Mouse (Mus musculus): Measurements from ENCODE around the gene Daam1.

The Daam1 gene

DNA sequence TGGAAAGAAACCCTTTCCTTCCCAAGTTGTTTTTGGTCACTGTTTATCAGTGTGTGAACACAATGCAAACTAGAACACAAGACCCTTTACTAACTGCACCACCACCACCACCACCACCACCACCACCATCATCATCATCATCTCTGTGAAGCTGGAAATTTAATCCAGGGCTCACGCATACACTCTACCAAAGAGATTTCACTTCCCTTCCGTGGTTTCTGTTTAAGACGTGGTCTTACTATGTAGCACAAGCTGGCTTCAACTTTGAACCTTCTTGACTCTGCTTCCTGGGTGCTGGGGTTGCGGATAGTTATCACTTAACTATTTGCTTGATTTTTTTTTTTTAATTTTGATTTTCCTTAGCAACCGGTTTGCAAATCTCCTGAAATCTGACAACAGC lies 9.6 kb upstream of the Daam1 start:
- H3K4me1 ChIP-seq (replicated peaks; ENCODE audit: low read depth, low read length): no peaks in the 10 kb centered on the region
- H3K4me3 ChIP-seq (replicated peaks; ENCODE audit: low read length): no peak overlapping the region
- no peaks in the 10 kb centered on the region for H3K27me3 ChIP-seq (ENCODE audit: insufficient read depth, low read length)
- H3K9me3 ChIP-seq (ENCODE audit: low read length): no peaks in the 10 kb centered on the region
- no peaks in the 10 kb centered on the region for H3K36me3 ChIP-seq (ENCODE audit: insufficient read depth, low read length)
- TF ChIP-seq CTCF (conservative IDR thresholded peaks at IDR 0.05; ENCODE audit: low read length): no peak
- no peak for TF ChIP-seq POU5F1 (IDR thresholded peaks at IDR 0.05; ENCODE audit: borderline replicate concordance, low read length)
- TF ChIP-seq NANOG (IDR thresholded peaks at IDR 0.05; ENCODE audit: borderline replicate concordance, low read length): no peak

- Histone ChIP-seq H3K36me3 (ENCODE audit: insufficient read depth, low read length) (no peaks in the 10 kb centered on the region), H3K4me1 (replicated peaks; ENCODE audit: low read depth, low read length) (no peaks in the 10 kb centered on the region), H3K9me3 (ENCODE audit: low read length) (no peaks in the 10 kb centered on the region), H3K27me3 (ENCODE audit: insufficient read depth, low read length) (no peaks in the 10 kb centered on the region), H3K4me3 (replicated peaks; ENCODE audit: low read length) (no peak overlapping the region)
- TF ChIP-seq NANOG (IDR thresholded peaks at IDR 0.05; ENCODE audit: borderline replicate concordance, low read length) (no peak), CTCF (conservative IDR thresholded peaks at IDR 0.05; ENCODE audit: low read length) (no peak), POU5F1 (IDR thresholded peaks at IDR 0.05; ENCODE audit: borderline replicate concordance, low read length) (no peak)
Observed at GRCm38 (mm10) chr12:71821743-71822142, 9.1 kb upstream of the Daam1 start.

DNA sequence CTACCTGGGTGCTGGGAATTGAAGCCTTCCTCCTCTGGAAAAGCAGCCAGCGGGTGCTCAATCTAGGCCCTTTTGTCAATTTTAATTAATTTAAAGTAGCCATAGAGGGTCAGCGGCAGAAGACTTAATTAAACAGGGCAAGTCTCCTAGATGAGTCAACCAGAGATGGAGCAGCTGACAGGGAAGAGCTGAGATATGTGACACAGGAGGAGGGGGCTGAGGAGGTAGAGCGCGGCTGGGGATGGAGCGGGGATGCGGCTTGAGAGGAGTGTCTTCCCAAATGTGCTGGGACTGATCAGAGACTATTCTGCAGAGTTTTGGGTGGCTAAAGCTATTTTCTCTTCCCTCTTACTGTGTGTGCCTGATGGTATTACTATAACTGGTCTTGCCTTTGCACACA lies 6.0 kb upstream of the Daam1 start:
- Histone ChIP-seq H3K36me3 (ENCODE audit: insufficient read depth, low read length) (no peaks in the 10 kb centered on the region), H3K4me1 (replicated peaks; ENCODE audit: low read depth, low read length) (no peaks in the 10 kb centered on the region), H3K27me3 (ENCODE audit: insufficient read depth, low read length) (0 out of 2 replicates have a peak, but pooled peaks cover 4% of the 10 kb centered on the region), H3K4me3 (replicated peaks; ENCODE audit: low read length) (no peak overlapping the region), H3K9me3 (ENCODE audit: low read length) (no peaks in the 10 kb centered on the region)
- TF ChIP-seq POU5F1 (IDR thresholded peaks at IDR 0.05; ENCODE audit: borderline replicate concordance, low read length) (no peak), NANOG (IDR thresholded peaks at IDR 0.05; ENCODE audit: borderline replicate concordance, low read length) (no peak), CTCF (conservative IDR thresholded peaks at IDR 0.05; ENCODE audit: low read length) (no peak)

DNA sequence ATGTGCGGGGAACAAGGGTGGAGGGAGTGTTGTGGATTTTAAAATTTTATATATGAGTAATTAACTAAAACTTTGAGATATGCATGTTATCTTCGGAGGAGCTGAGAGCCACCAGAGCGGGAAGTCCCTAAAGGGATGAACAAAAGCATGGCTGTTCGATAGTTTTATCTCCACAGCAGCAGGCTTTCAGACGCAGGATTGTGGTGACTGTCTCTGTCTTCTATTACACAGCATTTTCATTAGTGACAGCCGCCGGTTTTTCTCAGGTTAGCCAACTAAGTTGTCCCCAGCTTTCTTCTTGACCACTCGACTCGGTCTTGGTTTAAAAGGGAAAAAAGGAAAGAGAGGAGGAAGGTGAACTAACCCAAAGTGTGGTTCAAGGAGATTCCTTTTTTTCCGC lies 739 bp upstream of the Daam1 start:
- no peaks in the 10 kb centered on the region for H3K9me3 ChIP-seq (ENCODE audit: low read length)
- H3K4me3 ChIP-seq (replicated peaks; ENCODE audit: low read length): peak overlapping the region; percentile 78
- TF ChIP-seq NANOG (IDR thresholded peaks at IDR 0.05; ENCODE audit: borderline replicate concordance, low read length) (no peak), CTCF (conservative IDR thresholded peaks at IDR 0.05; ENCODE audit: low read length) (no peak), POU5F1 (IDR thresholded peaks at IDR 0.05; ENCODE audit: borderline replicate concordance, low read length) (no peak)
- peaks cover 11% of the 10 kb centered on the region for H3K27me3 ChIP-seq (ENCODE audit: insufficient read depth, low read length)
- peaks cover 34% of the 10 kb centered on the region for H3K4me1 ChIP-seq (replicated peaks; ENCODE audit: low read depth, low read length)
- no peaks in the 10 kb centered on the region for H3K36me3 ChIP-seq (ENCODE audit: insufficient read depth, low read length)

DNA sequence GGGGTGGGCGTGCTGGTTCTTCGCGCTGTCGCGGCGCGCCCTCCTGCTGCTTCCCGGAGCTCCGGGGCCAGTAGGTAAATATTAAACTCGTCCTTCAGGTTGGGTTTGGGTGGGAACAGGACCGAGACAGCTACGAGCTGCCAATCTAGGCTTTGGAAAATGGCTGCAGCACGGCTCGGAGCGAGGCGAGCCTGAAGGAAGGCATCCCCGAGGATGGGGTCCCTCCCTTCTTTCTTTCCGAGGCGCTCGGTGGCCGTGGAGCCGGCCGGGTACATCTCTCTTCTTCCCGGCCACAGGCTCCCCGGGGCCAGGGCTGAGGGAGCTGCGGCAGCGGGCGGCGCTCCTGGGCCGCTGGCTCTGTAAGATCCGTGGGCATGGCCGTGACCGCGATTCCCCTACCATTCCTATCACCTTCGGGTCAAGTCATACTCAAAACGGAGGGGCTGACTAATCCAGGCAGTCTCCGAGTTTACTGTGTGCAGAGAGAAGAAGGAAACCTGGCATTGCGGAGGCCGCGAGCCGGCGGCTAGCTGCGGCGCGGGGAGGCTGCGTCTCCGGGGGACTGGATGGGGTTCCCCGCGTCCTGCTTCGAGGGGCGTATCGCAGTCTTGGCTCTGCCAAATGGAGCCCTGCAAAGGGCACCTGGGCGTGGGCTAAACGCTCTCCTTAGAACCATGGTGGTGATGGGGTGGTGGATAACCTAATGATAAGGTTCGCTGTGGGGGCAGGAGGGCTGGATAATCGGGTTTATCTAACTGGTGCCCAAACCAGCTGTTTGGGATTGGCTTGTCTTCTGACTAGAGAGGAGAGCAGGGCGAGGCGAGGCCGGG lies 595 bp downstream of the Daam1 start:
- H3K9me3 ChIP-seq (ENCODE audit: low read length): no peaks in the 10 kb centered on the region
- peak overlapping the region; percentile 96 for H3K4me3 ChIP-seq (replicated peaks; ENCODE audit: low read length)
- TF ChIP-seq CTCF (conservative IDR thresholded peaks at IDR 0.05; ENCODE audit: low read length) (no peak), NANOG (IDR thresholded peaks at IDR 0.05; ENCODE audit: borderline replicate concordance, low read length) (no peak), POU5F1 (IDR thresholded peaks at IDR 0.05; ENCODE audit: borderline replicate concordance, low read length) (no peak)
- peaks cover 36% of the 10 kb centered on the region for H3K4me1 ChIP-seq (replicated peaks; ENCODE audit: low read depth, low read length)
- H3K27me3 ChIP-seq (ENCODE audit: insufficient read depth, low read length): peaks cover 11% of the 10 kb centered on the region
- H3K36me3 ChIP-seq (ENCODE audit: insufficient read depth, low read length): no peaks in the 10 kb centered on the region

DNA sequence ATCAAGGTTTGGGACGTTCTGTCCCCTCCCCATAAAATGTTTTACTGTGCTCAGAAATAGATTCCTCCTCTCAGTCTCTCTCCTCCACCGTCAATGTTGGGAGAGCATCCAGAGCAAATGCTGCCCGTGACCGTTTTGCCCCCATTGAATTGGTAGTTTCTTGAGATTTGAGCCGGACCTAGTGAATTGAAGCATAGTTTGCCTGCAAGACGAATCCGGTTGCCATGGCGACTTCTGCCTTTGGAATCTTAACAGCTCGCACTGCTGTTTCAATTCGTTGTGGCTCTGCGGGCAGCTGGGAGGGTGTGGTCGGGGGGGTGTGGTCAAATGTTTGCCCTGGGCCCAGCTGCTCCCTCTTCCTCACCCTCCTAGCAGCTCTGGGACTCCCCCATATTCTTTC lies 1.3 kb downstream of the Daam1 start:
- H3K9me3 ChIP-seq (ENCODE audit: low read length): no peaks in the 10 kb centered on the region
- peaks cover 42% of the 10 kb centered on the region for H3K4me1 ChIP-seq (replicated peaks; ENCODE audit: low read depth, low read length)
- no peaks in the 10 kb centered on the region for H3K36me3 ChIP-seq (ENCODE audit: insufficient read depth, low read length)
- peaks cover 8% of the 10 kb centered on the region for H3K27me3 ChIP-seq (ENCODE audit: insufficient read depth, low read length)
- TF ChIP-seq CTCF (conservative IDR thresholded peaks at IDR 0.05; ENCODE audit: low read length) (no peak), POU5F1 (IDR thresholded peaks at IDR 0.05; ENCODE audit: borderline replicate concordance, low read length) (no peak), NANOG (IDR thresholded peaks at IDR 0.05; ENCODE audit: borderline replicate concordance, low read length) (no peak)
- H3K4me3 ChIP-seq (replicated peaks; ENCODE audit: low read length): peak overlapping the region; percentile 96

DNA sequence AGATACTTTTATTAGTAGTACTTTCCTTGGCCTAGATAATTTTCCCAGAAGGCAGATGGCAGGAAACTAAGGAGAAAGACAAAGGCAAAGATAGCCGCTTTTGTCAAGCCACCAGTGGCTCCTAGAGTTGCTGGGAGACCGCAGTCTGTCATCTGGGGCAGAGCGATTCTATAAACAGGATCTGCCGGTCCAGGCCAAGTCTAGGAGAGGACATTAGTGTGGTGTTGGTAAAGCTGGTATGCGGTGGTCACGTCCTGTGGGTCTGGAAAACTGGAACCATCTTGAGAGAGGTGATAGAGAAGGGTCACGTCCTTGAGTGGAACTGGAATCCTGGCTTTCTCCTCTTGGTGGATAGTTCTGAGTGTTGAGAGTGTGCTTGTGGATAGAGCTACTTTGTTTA lies 3.2 kb downstream of the Daam1 start:
- Histone ChIP-seq H3K4me3 (replicated peaks; ENCODE audit: low read length) (no peak overlapping the region), H3K4me1 (replicated peaks; ENCODE audit: low read depth, low read length) (peaks cover 60% of the 10 kb centered on the region), H3K36me3 (ENCODE audit: insufficient read depth, low read length) (no peaks in the 10 kb centered on the region), H3K27me3 (ENCODE audit: insufficient read depth, low read length) (peaks cover 7% of the 10 kb centered on the region), H3K9me3 (ENCODE audit: low read length) (no peaks in the 10 kb centered on the region)
- TF ChIP-seq CTCF (conservative IDR thresholded peaks at IDR 0.05; ENCODE audit: low read length) (no peak), NANOG (IDR thresholded peaks at IDR 0.05; ENCODE audit: borderline replicate concordance, low read length) (no peak), POU5F1 (IDR thresholded peaks at IDR 0.05; ENCODE audit: borderline replicate concordance, low read length) (no peak)

GRCm38 (mm10) chr12:71835966-71836668 lies 5.2 kb downstream of the Daam1 start:
- Histone ChIP-seq H3K4me1 (replicated peaks; ENCODE audit: low read depth, low read length) (peaks cover 72% of the 10 kb centered on the region), H3K36me3 (ENCODE audit: insufficient read depth, low read length) (no peaks in the 10 kb centered on the region), H3K4me3 (replicated peaks; ENCODE audit: low read length) (no peak overlapping the region), H3K27me3 (ENCODE audit: insufficient read depth, low read length) (peaks cover 7% of the 10 kb centered on the region), H3K9me3 (ENCODE audit: low read length) (no peaks in the 10 kb centered on the region)
- no peak for TF ChIP-seq NANOG (IDR thresholded peaks at IDR 0.05; ENCODE audit: borderline replicate concordance, low read length)
- TF ChIP-seq POU5F1 (IDR thresholded peaks at IDR 0.05; ENCODE audit: borderline replicate concordance, low read length): no peak
- TF ChIP-seq CTCF (conservative IDR thresholded peaks at IDR 0.05; ENCODE audit: low read length): no peak
